Mouse (Mus musculus): ENCODE data around the gene Mmrn2. TPM values are rescaled to one million over a fixed set of nuclear protein-coding genes. Genes with fewer than 3 reads are reported as not detected.

The Mmrn2 gene
- 0.60 and 1.2 TPM in 2 replicates for polyA plus RNA-seq (2012; ENCODE audit: low replicate concordance)

GRCm38 (mm10) chr14:34375415-34375904 lies at the start of gene Mmrn2:
Gene Mmrn2, plus strand, starts transcription at chr14:34375465.

GRCm38 (mm10) chr14:34355301-34355700 lies 20.0 kb upstream of the Mmrn2 start, which contains the start of gene Fam25c:
Gene Fam25c, minus strand, starts transcription at chr14:34355433.

GRCm38 (mm10) chr14:34374577-34374976 lies 688 bp upstream of the Mmrn2 start, which contains the start of gene Sncg:
Gene Sncg, minus strand, starts transcription at chr14:34374789.

Other genes with a start within 250 kb of the Mmrn2 start
- gene Npy4r, start 223.0 kb upstream of the Mmrn2 start, polyA plus RNA-seq (2012; ENCODE audit: low replicate concordance) = not detected in 2 replicates
- gene Gprin2, start 173.8 kb upstream of the Mmrn2 start, polyA plus RNA-seq (2012; ENCODE audit: low replicate concordance) = not detected in 2 replicates
- 0.14 and 0.55 TPM in 2 replicates for gene Syt15, start 155.9 kb upstream of the Mmrn2 start, polyA plus RNA-seq (2012; ENCODE audit: low replicate concordance)
- gene Shld2, start 65.0 kb upstream of the Mmrn2 start, polyA plus RNA-seq (2012; ENCODE audit: low replicate concordance) = 6.3 and 6.8 TPM in 2 replicates
- gene Glud1, start 64.7 kb upstream of the Mmrn2 start, polyA plus RNA-seq (2012; ENCODE audit: low replicate concordance) = 25.0 and 63.0 TPM in 2 replicates
- not detected in 2 replicates for gene Fam25c, start 20.0 kb upstream of the Mmrn2 start, polyA plus RNA-seq (2012; ENCODE audit: low replicate concordance)
- not detected in 2 replicates for gene Sncg, start 676 bp upstream of the Mmrn2 start, polyA plus RNA-seq (2012; ENCODE audit: low replicate concordance)
- 0.13 TPM in 1 of 2 replicates, not detected in the other for gene Bmpr1a, start 127.9 kb downstream of the Mmrn2 start, polyA plus RNA-seq (2012; ENCODE audit: low replicate concordance)
- gene 9230112D13Rik, start 147.3 kb downstream of the Mmrn2 start, polyA plus RNA-seq (2012; ENCODE audit: low replicate concordance) = not detected in 2 replicates
- gene Ldb3, start 213.2 kb downstream of the Mmrn2 start, polyA plus RNA-seq (2012; ENCODE audit: low replicate concordance) = not detected in 2 replicates
- gene Opn4, start 224.7 kb downstream of the Mmrn2 start, polyA plus RNA-seq (2012; ENCODE audit: low replicate concordance) = not detected in 2 replicates